Mouse (Mus musculus) bone marrow macrophage, adult 2 months (primary cell): ENCODE measurements around the gene Gpr61.

Experiments used
- CTCF ChIP-seq: IDR thresholded peaks from 2 replicates; pipeline ENCODE4 v1.5.1; 2012; ENCODE audit warnings: low read depth, mild to moderate bottlenecking, low read length, moderate library complexity
- POLR2A ChIP-seq: IDR thresholded peaks from 2 replicates; pipeline ENCODE4 v1.6.1; 2012; ENCODE audit warnings: mild to moderate bottlenecking, low read depth, low read length, borderline replicate concordance

DNA sequence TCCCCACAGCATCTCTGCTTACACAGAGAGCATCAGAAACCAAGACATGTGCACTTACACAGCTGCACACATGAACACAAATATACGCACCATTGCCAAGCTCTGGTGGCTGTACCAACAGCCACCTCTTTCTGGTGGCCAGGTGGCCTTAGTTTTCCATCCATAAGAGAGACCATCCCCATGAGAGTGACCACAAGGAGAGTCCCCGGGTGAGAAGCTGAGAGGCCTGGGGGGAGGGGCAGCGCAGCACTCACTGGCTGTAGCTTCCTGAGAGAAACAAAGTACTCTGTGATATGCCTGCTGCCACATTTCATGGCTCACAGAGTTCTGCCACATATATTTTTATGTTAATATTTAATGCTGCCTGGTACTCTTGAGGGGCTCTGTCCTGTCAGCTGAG is 14.5 kb upstream of the Gpr61 start:
- TF ChIP-seq CTCF (no peak), POLR2A (no peak)
